Mouse (Mus musculus) limb, embryonic 14.5 days (tissue): ENCODE measurements around the gene Ttc39a. TPM values are rescaled to one million over a fixed set of nuclear protein-coding genes. Genes with fewer than 3 reads are reported as not detected.

ENCODE experiments used
- ATAC-seq: fragments of 200-750 bp; cut with Nextera tagmentation; 2 replicates; pipeline ENCODE4 v1.8.0; 2017; ENCODE audit warnings: low read depth, moderate number of reproducible peaks, moderate TSS enrichment; ENCODE audit not compliant: low FRiP score
- DNase-seq: peaks from one replicate; pipeline ENCODE4 v3.0.0-alpha.2; 2015; ENCODE audit warnings: low spot score
- H3K27ac ChIP-seq: fragments of 300-500 bp; sonication (generic); replicated peaks from 2 replicates; pipeline ENCODE4 v1.5.1; 2014; ENCODE audit warnings: low read depth, mild to moderate bottlenecking, low read length, moderate library complexity, mixed read lengths
- H3K27me3 ChIP-seq: fragments of 300-500 bp; sonication (generic); 2 replicates; pipeline ENCODE4 v1.6.1; 2014; ENCODE audit warnings: low read length, mixed read lengths; ENCODE audit not compliant: control insufficient read depth, insufficient read depth
- H3K36me3 ChIP-seq: fragments of 300-500 bp; sonication (generic); 2 replicates; pipeline ENCODE4 v1.6.1; 2014; ENCODE audit warnings: mild to moderate bottlenecking, low read length, moderate library complexity, mixed read lengths; ENCODE audit not compliant: control insufficient read depth, insufficient read depth
- H3K4me1 ChIP-seq: fragments of 300-500 bp; sonication (generic); 2 replicates; pipeline ENCODE4 v1.6.1; 2014; ENCODE audit warnings: antibody characterized with exemption, low read length, mixed read lengths; ENCODE audit not compliant: control insufficient read depth, insufficient read depth
- H3K4me2 ChIP-seq: fragments of 300-500 bp; sonication (generic); replicated peaks from 2 replicates; pipeline ENCODE4 v1.6.1; 2014; ENCODE audit warnings: low read depth, mild to moderate bottlenecking, low read length, moderate library complexity; ENCODE audit not compliant: severe bottlenecking
- H3K4me3 ChIP-seq: fragments of 300-500 bp; sonication (generic); replicated peaks from 2 replicates; pipeline ENCODE4 v1.5.1; 2014; ENCODE audit warnings: low read length
- H3K9ac ChIP-seq: fragments of 300-500 bp; sonication (generic); 2 replicates; pipeline ENCODE4 v1.6.1; 2014; ENCODE audit warnings: mild to moderate bottlenecking, low read depth, low read length, moderate library complexity; ENCODE audit not compliant: severe bottlenecking
- H3K9me3 ChIP-seq: fragments of 300-500 bp; sonication (generic); 2 replicates; pipeline ENCODE4 v1.6.1; 2016; ENCODE audit warnings: low read length; ENCODE audit not compliant: control insufficient read depth
- POLR2A ChIP-seq: fragments of 200-500 bp; IDR thresholded peaks from 2 replicates; pipeline ENCODE4 v1.8.0; 2012; ENCODE audit warnings: inconsistent platforms, mild to moderate bottlenecking, moderate library complexity, borderline replicate concordance; ENCODE audit not compliant: insufficient read depth, insufficient read length; ENCODE audit errors: extremely low read depth
- WGBS: fragments of 180-500 bp; shearing (Covaris S2); extraction: QIAGEN DNeasy Blood & Tissue Kit; methylation state at CpG from one replicate; pipeline ENCODE4 v1.1.7; 2014; 5-methylcytosine and 5-hydroxymethylcytosine counted together
- polyA plus RNA-seq, 2 experiments: library from polyadenylated mRNA; depleted of rRNA in 1 of 2; stranded (reverse) in 1 of 2; unstranded in 1 of 2; fragments of >200 nt; fragmentation: Nextera tagmentation in 1 of 2; extraction: Ambion mirVana in 1 of 2; gene quantifications; 2 replicates each; pipeline versions ENCODE4 v1.2.1 to v1.2.3; 2012 to 2014

The Ttc39a gene
- polyA plus RNA-seq, 2 experiments, result 4.3 to 5.4 TPM

- Histone ChIP-seq H3K4me1 (no peaks in the 10 kb centered on the region), H3K27ac (no peak overlapping the region), H3K4me2 (no peak overlapping the region), H3K36me3 (peaks cover 27% of the 10 kb centered on the region), H3K9ac (no peak overlapping the region), H3K27me3 (no peaks in the 10 kb centered on the region), H3K9me3 (no peaks in the 10 kb centered on the region), H3K4me3 (no peak overlapping the region)
- DNase-seq, result no peak
- TF ChIP-seq POLR2A, result no peak
- 94% methylated on average over 2 of the region's 2 CpGs for WGBS
- ATAC-seq, result no peak
Observed at GRCm38 (mm10) chr4:109448531-109448930, 42.1 kb downstream of the Ttc39a start.

GRCm38 (mm10) chr4:109456821-109457220, 50.4 kb downstream of the Ttc39a start:
- Histone ChIP-seq H3K27ac (no peak overlapping the region), H3K4me2 (no peak overlapping the region), H3K36me3 (peaks cover 24% of the 10 kb centered on the region), H3K4me3 (no peak overlapping the region), H3K4me1 (peaks cover 12% of the 10 kb centered on the region), H3K9ac (no peak overlapping the region), H3K9me3 (no peaks in the 10 kb centered on the region), H3K27me3 (no peaks in the 10 kb centered on the region)
- no peak for DNase-seq
- no peak for TF ChIP-seq POLR2A
- ATAC-seq, result no peak
- 88% methylated on average over 6 of the region's 6 CpGs for WGBS

GRCm38 (mm10) chr4:109460421-109461179, 54.2 kb downstream of the Ttc39a start:
- Histone ChIP-seq H3K9ac (no peak overlapping the region), H3K36me3 (peaks cover 3% of the 10 kb centered on the region), H3K9me3 (no peaks in the 10 kb centered on the region), H3K27ac (peak overlapping the region; percentile 79), H3K4me2 (no peak overlapping the region), H3K4me3 (no peak overlapping the region), H3K4me1 (peaks cover 12% of the 10 kb centered on the region), H3K27me3 (no peaks in the 10 kb centered on the region)
- 28% methylated on average over 3 of the region's 3 CpGs for WGBS
- DNase-seq (peak; percentile 89), ATAC-seq (peak; percentile 95)
- TF ChIP-seq POLR2A, result no peak

- H3K27ac ChIP-seq, result no peak overlapping the region
- H3K9ac ChIP-seq, result no peak overlapping the region
- H3K36me3 ChIP-seq, result no peaks in the 10 kb centered on the region
- no peak for DNase-seq
- no peak for TF ChIP-seq POLR2A
- no peaks in the 10 kb centered on the region for H3K27me3 ChIP-seq
- H3K9me3 ChIP-seq, result no peaks in the 10 kb centered on the region
- no peak overlapping the region for H3K4me3 ChIP-seq
- ATAC-seq, result no peak
- H3K4me2 ChIP-seq, result no peak overlapping the region
- H3K4me1 ChIP-seq, result peaks cover 12% of the 10 kb centered on the region
Observed at GRCm38 (mm10) chr4:109463892-109464291, 57.5 kb downstream of the Ttc39a start.

- Histone ChIP-seq H3K4me3 (no peak overlapping the region), H3K9ac (no peak overlapping the region), H3K27me3 (no peaks in the 10 kb centered on the region), H3K36me3 (peaks cover 2% of the 10 kb centered on the region; the same call in 1 of the 2 replicates), H3K9me3 (no peaks in the 10 kb centered on the region), H3K4me2 (no peak overlapping the region), H3K4me1 (no peaks in the 10 kb centered on the region), H3K27ac (no peak overlapping the region)
- no peak for ATAC-seq
- no peak for TF ChIP-seq POLR2A
- DNase-seq, result no peak
Observed at GRCm38 (mm10) chr4:109467687-109468086, 61.3 kb downstream of the Ttc39a start.

- no peaks in the 10 kb centered on the region for H3K9me3 ChIP-seq
- H3K27ac ChIP-seq, result no peak overlapping the region
- H3K4me2 ChIP-seq, result no peak overlapping the region
- H3K36me3 ChIP-seq, result peaks cover 2% of the 10 kb centered on the region; the same call in 1 of the 2 replicates
- no peak for DNase-seq
- H3K9ac ChIP-seq, result no peak overlapping the region
- TF ChIP-seq POLR2A, result no peak
- H3K4me1 ChIP-seq, result peaks cover 4% of the 10 kb centered on the region; the same call in 1 of the 2 replicates
- no peak overlapping the region for H3K4me3 ChIP-seq
- no peaks in the 10 kb centered on the region for H3K27me3 ChIP-seq
- ATAC-seq, result no peak
Observed at GRCm38 (mm10) chr4:109471606-109472005, 65.2 kb downstream of the Ttc39a start.
